Mouse (Mus musculus): ENCODE measurements around the gene Slc17a7.

DNA sequence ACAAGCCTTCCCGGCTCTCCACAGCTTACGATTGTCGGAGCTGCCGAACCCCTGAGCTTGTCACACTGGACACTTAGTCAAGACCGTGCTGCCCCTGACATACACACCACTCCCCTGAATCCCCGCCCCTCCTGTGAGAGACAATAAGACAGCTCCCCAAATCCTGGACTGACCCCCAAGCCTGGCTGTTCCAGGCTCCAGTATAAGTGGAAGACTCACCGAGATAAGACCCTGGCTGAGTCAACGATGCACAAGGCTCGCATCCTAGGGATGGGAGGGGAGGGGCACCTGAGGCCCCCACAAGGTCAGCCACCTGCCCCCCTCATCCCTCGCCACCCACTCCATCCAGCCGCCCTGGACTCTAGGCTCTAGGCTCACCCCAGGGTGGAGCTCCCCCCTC is 31.9 kb upstream of the Slc17a7 start:
- no peak for TF ChIP-seq CTCF (IDR thresholded peaks at IDR 0.05; ENCODE audit: control insufficient read depth, insufficient read depth, insufficient replicate concordance, low read depth, low read length)
- TF ChIP-seq POLR2A (IDR thresholded peaks at IDR 0.05; ENCODE audit: control insufficient read depth, low read depth, low read length), result no peak

All from testis, adult 2 months (tissue).